Mouse (Mus musculus) ES-Bruce4 (cell line): ENCODE measurements around the gene Dnajc27.

ENCODE experiments used
- CTCF ChIP-seq: IDR thresholded peaks from one replicate; pipeline ENCODE4 v1.8.1; 2011; ENCODE audit warnings: low read depth, low read length
- EP300 ChIP-seq: IDR thresholded peaks from 2 replicates; pipeline ENCODE4 v1.6.1; 2011; ENCODE audit warnings: low read depth, low read length; ENCODE audit not compliant: insufficient read depth
- POLR2A ChIP-seq: IDR thresholded peaks from one replicate; pipeline ENCODE4 v1.8.1; 2011; ENCODE audit warnings: low read length; ENCODE audit not compliant: insufficient read depth

DNA sequence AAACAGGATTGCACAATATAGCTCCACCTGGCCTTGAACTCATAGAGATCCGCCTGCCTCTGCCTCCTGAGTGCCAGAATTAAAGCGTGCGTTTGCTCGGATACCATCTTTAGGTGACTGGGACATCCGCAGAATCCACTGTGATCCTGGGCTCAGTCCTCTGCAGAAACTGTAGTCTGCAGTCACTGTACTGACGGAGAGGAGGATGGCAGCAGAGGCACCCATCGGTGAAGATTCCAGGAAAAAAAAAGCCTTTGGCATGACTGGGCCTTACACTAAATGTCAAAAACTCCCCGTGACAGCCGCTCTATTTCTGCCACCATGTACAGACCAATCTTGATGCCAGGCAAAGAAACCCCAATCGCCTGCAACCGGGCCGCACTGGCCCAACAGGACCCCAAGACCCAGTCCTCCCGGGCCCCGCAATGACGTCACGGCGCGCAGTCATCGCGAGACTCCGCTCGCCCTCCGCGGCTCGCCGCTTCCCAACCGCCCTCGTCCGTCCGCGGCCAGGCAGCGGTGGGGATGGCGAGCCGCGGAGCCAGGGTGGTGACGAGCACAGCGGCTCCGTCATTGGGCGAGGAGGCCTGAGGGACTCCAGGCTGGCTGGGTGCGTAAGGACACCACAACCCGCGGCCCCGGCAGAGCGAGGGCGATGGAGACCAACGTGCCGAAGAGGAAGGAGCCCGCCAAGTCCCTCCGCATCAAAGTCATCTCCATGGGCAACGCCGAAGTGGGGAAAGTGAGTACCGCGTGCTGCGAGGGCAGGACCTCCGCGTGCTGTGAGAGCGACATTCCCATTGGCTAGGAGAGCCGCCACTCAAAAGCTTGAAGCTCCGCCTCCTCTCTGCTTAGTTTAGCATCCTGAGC lies at the start of gene Dnajc27:
- TF ChIP-seq POLR2A (peak; percentile 26), CTCF (no peak), EP300 (no peak)
